Mouse (Mus musculus) granulocyte monocyte progenitor cell, adult 5-6 weeks (primary cell): ENCODE measurements around the gene Gm428. TPM values are rescaled to one million over a fixed set of nuclear protein-coding genes. Genes with fewer than 3 reads are reported as not detected.
"Not testable (repeated sequence)": the region's sequence is repeated elsewhere in the genome, so short reads cannot be mapped to it uniquely, and the experiment has no call there.

Experiments
- ATAC-seq: replicated peaks from 2 replicates; pipeline ENCODE4 v1.8.0; 2016; ENCODE audit warnings: mild to moderate bottlenecking, moderate TSS enrichment, inconsistent platforms; ENCODE audit not compliant: poor library complexity, severe bottlenecking
- total RNA-seq, 2 experiments: library from RNA; stranded (forward) in 1 of 2; stranded (reverse) in 1 of 2; fragments of 200-712, 200-1000 nt in 1 of 2; fragments of >200 nt in 1 of 2; fragmentation: Nextera tagmentation in 1 of 2; gene quantifications; 2 replicates each; pipeline ENCODE4 v1.2.3; 2014 to 2017

Gene Gm428
- total RNA-seq (2014; fragmentation: Nextera tagmentation): not detected in 2 replicates
- not detected in 2 replicates for total RNA-seq (2017)

- not testable (repeated sequence) for ATAC-seq
Observed at GRCm38 (mm10) chr4:73683216-73683615, at the start of gene Gm428. Gene Gm428 (plus strand): TSS chr4:73683516.

- ATAC-seq: not testable (repeated sequence)
Observed at GRCm38 (mm10) chr4:73637821-73638220, 45.5 kb upstream of the Gm428 start, which contains the start of gene Gm11236. Gene Gm11236 (plus strand): TSS chr4:73638121.

- not testable (repeated sequence) for ATAC-seq
Observed at GRCm38 (mm10) chr4:73661864-73662263, 21.5 kb upstream of the Gm428 start.

- ATAC-seq: not testable (repeated sequence)
Observed at GRCm38 (mm10) chr4:73668054-73668453, 15.3 kb upstream of the Gm428 start, which contains the start of gene Gm11239. Gene Gm11239 (plus strand): TSS chr4:73668354.

GRCm38 (mm10) chr4:73718761-73719160, 35.4 kb downstream of the Gm428 start:
- no peak for ATAC-seq

- no peak for ATAC-seq
Observed at GRCm38 (mm10) chr4:73719819-73720218, 36.5 kb downstream of the Gm428 start.

Other genes with a start within 250 kb of the Gm428 start
- not detected in 2 replicates for gene Gm11238, start 75.6 kb upstream of the Gm428 start, total RNA-seq (2014; fragmentation: Nextera tagmentation)
- gene Gm11238, start 75.6 kb upstream of the Gm428 start, total RNA-seq (2017): not detected in 2 replicates
- gene Gm11237, start 60.5 kb upstream of the Gm428 start, total RNA-seq (2014; fragmentation: Nextera tagmentation): not detected in 2 replicates
- not detected in 2 replicates for gene Gm11237, start 60.5 kb upstream of the Gm428 start, total RNA-seq (2017)
- not detected in 2 replicates for gene Gm11236, start 45.4 kb upstream of the Gm428 start, total RNA-seq (2014; fragmentation: Nextera tagmentation)
- not detected in 2 replicates for gene Gm11236, start 45.4 kb upstream of the Gm428 start, total RNA-seq (2017)
- gene Gm11239, start 15.2 kb upstream of the Gm428 start, total RNA-seq (2014; fragmentation: Nextera tagmentation): not detected in 2 replicates
- not detected in 2 replicates for gene Gm11239, start 15.2 kb upstream of the Gm428 start, total RNA-seq (2017)
- not detected in 2 replicates for gene Rasef, start 107.5 kb downstream of the Gm428 start, total RNA-seq (2014; fragmentation: Nextera tagmentation)
- gene Rasef, start 107.5 kb downstream of the Gm428 start, total RNA-seq (2017): not detected in 2 replicates
- gene Gm11758, start 192.8 kb downstream of the Gm428 start, total RNA-seq (2014; fragmentation: Nextera tagmentation): not detected in 2 replicates
- not detected in 2 replicates for gene Gm11758, start 192.8 kb downstream of the Gm428 start, total RNA-seq (2017)
- gene Gm11757, start 207.6 kb downstream of the Gm428 start, total RNA-seq (2014; fragmentation: Nextera tagmentation): not detected in 2 replicates
- not detected in 2 replicates for gene Gm11757, start 207.6 kb downstream of the Gm428 start, total RNA-seq (2017)
- gene Gm13871, start 222.4 kb downstream of the Gm428 start, total RNA-seq (2014; fragmentation: Nextera tagmentation): not detected in 2 replicates
- gene Gm13871, start 222.4 kb downstream of the Gm428 start, total RNA-seq (2017): not detected in 2 replicates
- gene Gm11756, start 237.2 kb downstream of the Gm428 start, total RNA-seq (2014; fragmentation: Nextera tagmentation): not detected in 2 replicates
- not detected in 2 replicates for gene Gm11756, start 237.2 kb downstream of the Gm428 start, total RNA-seq (2017)